Mouse (Mus musculus) gastrocnemius, postnatal 14 days (tissue): ENCODE measurements around the gene Taar5. TPM values are rescaled to one million over a fixed set of nuclear protein-coding genes. Genes with fewer than 3 reads are reported as not detected.

Experiments
- DNase-seq: peaks from one replicate; pipeline ENCODE4 v3.0.0; 2021; ENCODE audit warnings: mixed read lengths
- intact Hi-C: fragments of 180-260 bp; cut with DNase I; formaldehyde crosslinking; loops from one replicate; pipeline ENCODE4 v1.15.1; 2025; ENCODE audit warnings: low total_unique reads
- total RNA-seq, 2 experiments: library from RNA; stranded (reverse); gene quantifications; 2 replicates each; pipeline ENCODE4 v1.2.3; 2021

Taar5 gene
- total RNA-seq, 2 experiments from 2014 or later, result not detected

DNA sequence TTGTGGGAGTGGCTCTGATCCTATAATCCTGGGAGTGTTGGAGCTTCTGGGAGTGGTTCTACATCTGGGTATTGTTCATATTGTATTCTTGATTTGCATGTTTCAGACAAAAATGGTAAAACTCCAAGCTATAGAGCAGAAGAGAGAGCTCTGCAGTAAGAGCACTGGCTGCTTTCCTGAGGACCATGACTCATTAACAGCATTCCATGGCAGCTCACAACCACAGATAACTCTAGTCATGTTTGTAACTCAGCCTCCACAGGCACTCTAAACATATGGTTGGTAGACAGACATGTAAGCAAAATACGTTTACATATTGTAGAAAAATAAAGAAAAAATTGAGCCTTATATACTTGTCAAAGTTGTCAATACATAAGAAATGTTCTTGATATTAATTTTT, 35.9 kb downstream of the Taar5 start:
- DNase-seq, result no peak
- intact Hi-C loops, result no loop called here

DNA sequence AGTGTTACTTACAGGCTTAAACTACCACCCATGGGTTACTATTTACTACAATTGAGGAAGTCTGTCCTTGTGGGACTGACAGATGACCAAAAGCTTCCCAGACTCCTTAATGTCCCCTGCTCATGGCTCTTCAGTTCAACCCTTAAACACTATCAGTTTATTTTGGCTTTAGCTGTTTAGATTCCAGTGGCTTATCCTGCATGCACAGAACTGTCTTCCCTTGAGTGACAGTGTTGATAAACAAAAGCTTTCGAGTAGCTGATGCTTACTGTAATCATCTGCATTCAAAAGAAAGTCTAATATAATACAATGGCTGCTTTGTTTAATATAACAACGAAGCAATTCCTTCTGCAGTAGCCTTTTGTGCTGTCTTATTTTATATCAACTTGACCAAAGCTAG, 36.5 kb downstream of the Taar5 start:
- DNase-seq, result no peak
- intact Hi-C loops, result no loop called here

DNA sequence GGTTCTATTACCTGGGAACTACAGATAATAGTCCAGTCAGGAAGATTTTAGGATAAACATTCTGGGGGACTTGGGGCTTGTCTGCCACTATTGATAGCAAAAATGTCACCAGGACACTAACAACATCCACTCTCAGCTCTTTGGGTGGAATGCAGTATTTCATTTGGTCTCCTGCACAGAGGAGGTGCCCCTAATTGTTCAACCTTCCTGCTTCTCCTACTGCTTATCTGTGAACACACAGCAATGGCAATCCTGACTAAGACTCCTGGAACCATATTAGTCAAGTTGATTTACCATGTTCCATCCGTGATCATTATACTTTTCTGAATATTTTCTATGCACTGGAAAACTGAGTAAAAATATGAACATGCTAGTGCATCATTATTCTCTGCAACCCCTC, 37.6 kb downstream of the Taar5 start:
- no peak for DNase-seq
- intact Hi-C loops, result no loop called here

Other genes with a start within 250 kb of the Taar5 start
- gene Rps12, start 183.4 kb upstream of the Taar5 start, total RNA-seq, result 100 to 1,000 TPM; 252 to 272 TPM
- gene Slc18b1, start 173.7 kb upstream of the Taar5 start, total RNA-seq, result 10 to 100 TPM; 12.2 to 13.0 TPM
- not detected for gene Vnn3, start 119.2 kb upstream of the Taar5 start, total RNA-seq
- gene Vnn1, start 76.0 kb upstream of the Taar5 start, total RNA-seq, result under 1 TPM; 0.10 to 0.40 TPM
- not detected for gene Taar1, start 50.4 kb upstream of the Taar5 start, total RNA-seq
- gene Taar2, start 32.1 kb upstream of the Taar5 start, total RNA-seq, result not detected
- not detected for gene Taar3, start 21.1 kb upstream of the Taar5 start, total RNA-seq
- gene Taar4, start 10.2 kb upstream of the Taar5 start, total RNA-seq, result not detected
- not detected for gene Taar6, start 14.9 kb downstream of the Taar5 start, total RNA-seq
- not detected for gene Taar7a, start 22.8 kb downstream of the Taar5 start, total RNA-seq
- gene Taar7b, start 29.2 kb downstream of the Taar5 start, total RNA-seq, result not detected
- gene Taar7d, start 56.5 kb downstream of the Taar5 start, total RNA-seq, result not detected
- gene Taar7e, start 66.9 kb downstream of the Taar5 start, total RNA-seq, result not detected
- gene Taar7f, start 78.8 kb downstream of the Taar5 start, total RNA-seq, result not detected
- gene Taar8a, start 105.8 kb downstream of the Taar5 start, total RNA-seq, result not detected
- not detected for gene Taar8b, start 121.6 kb downstream of the Taar5 start, total RNA-seq
- gene Taar8c, start 131.2 kb downstream of the Taar5 start, total RNA-seq, result not detected
- not detected for gene Taar9, start 138.8 kb downstream of the Taar5 start, total RNA-seq
- gene Stx7, start 178.6 kb downstream of the Taar5 start, total RNA-seq, result 10 to 100 TPM; 23.6 to 35.9 TPM